Mouse (Mus musculus) liver, embryonic 11.5 days (tissue): ENCODE results near the gene Meis2. TPM values are rescaled to one million over a fixed set of nuclear protein-coding genes. Genes with fewer than 3 reads are reported as not detected.

Source experiments
- ATAC-seq: fragments of 200-750 bp; cut with Nextera tagmentation; replicated peaks from 2 replicates; pipeline ENCODE4 v1.8.0; 2017; ENCODE audit warnings: moderate number of reproducible peaks, mild to moderate bottlenecking, moderate TSS enrichment, moderate library complexity; ENCODE audit not compliant: low FRiP score
- DNase-seq: peaks from one replicate; pipeline ENCODE4 v3.0.0-alpha.2; 2017; ENCODE audit warnings: low spot score
- H3K27ac ChIP-seq: fragments of 300-500 bp; sonication (generic); 2 replicates; pipeline ENCODE4 v1.5.1; 2014; ENCODE audit warnings: mild to moderate bottlenecking, low read depth, low read length, control low read depth
- H3K27me3 ChIP-seq: fragments of 300-500 bp; sonication (generic); replicated peaks from 2 replicates; pipeline ENCODE4 v1.6.1; 2014; ENCODE audit warnings: low read length, mixed read lengths; ENCODE audit not compliant: control insufficient read depth, insufficient read depth
- H3K36me3 ChIP-seq: fragments of 300-500 bp; sonication (generic); 2 replicates; pipeline ENCODE4 v1.6.1; 2014; ENCODE audit warnings: mild to moderate bottlenecking, low read length, moderate library complexity, mixed read lengths; ENCODE audit not compliant: control insufficient read depth, insufficient read depth
- H3K4me1 ChIP-seq: fragments of 300-500 bp; sonication (generic); replicated peaks from 2 replicates; pipeline ENCODE4 v1.6.1; 2014; ENCODE audit warnings: low read length, mixed read lengths; ENCODE audit not compliant: control insufficient read depth, insufficient read depth
- H3K4me2 ChIP-seq: fragments of 300-500 bp; sonication (generic); 2 replicates; pipeline ENCODE4 v1.6.1; 2014; ENCODE audit warnings: mild to moderate bottlenecking, control low read depth, moderate library complexity
- H3K4me3 ChIP-seq: fragments of 300-500 bp; sonication (generic); 2 replicates; pipeline ENCODE4 v1.5.1; 2014; ENCODE audit warnings: low read depth, low read length, control low read depth
- H3K9ac ChIP-seq: fragments of 300-500 bp; sonication (generic); 2 replicates; pipeline ENCODE4 v1.6.1; 2014; ENCODE audit warnings: low read depth, low read length, control low read depth
- H3K9me3 ChIP-seq: fragments of 300-500 bp; sonication (generic); 2 replicates; pipeline ENCODE4 v1.6.1; 2016; ENCODE audit warnings: low read length, inconsistent platforms, mixed read lengths; ENCODE audit not compliant: control insufficient read depth
- WGBS: fragments of 180-500 bp; shearing (Covaris S2); extraction: QIAGEN DNeasy Blood & Tissue Kit; methylation state at CpG from one replicate; pipeline ENCODE4 v1.1.7; 2014; 5-methylcytosine and 5-hydroxymethylcytosine counted together
- polyA plus RNA-seq: library from polyadenylated mRNA; unstranded; fragments of >200 nt; fragmentation: Nextera tagmentation; extraction: Ambion mirVana; gene quantifications from 2 replicates; pipeline ENCODE4 v1.2.1, GENCODE M21; 2014

Meis2 gene
- polyA plus RNA-seq, 1 experiment from 2014 or later = 20.0 TPM

DNA sequence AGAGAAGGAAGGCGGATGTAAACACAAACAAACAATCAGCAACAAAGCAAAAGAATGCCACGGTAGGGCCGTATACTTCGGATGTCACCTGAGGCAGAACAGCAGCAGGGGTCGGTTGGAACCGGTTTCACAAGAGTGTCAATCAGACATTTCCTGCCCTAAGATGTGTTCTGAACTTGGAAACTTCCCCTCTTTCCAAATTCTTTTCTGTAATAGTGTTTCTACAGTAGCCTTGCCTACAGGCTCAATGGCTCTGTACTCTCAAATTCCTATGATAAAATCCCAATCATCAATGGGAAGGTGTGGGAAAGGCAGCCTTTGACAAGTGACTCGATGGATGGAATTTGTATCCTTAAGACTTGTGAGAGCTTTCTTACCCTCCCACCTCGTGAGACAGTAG, 96.4 kb downstream of the Meis2 start:
- DNase-seq (no peak), ATAC-seq (no peak)
- no peaks in the 10 kb centered on the region for H3K27me3 ChIP-seq
- 50% methylated on average over 8 of the region's 8 CpGs for WGBS
- no peaks in the 10 kb centered on the region for H3K4me1 ChIP-seq
- H3K36me3 ChIP-seq = no peaks in the 10 kb centered on the region
- no peak overlapping the region for H3K4me2 ChIP-seq
- H3K4me3 ChIP-seq = no peak overlapping the region
- H3K27ac ChIP-seq = no peak overlapping the region
- H3K9me3 ChIP-seq = no peaks in the 10 kb centered on the region
- H3K9ac ChIP-seq = no peak overlapping the region

GRCm38 (mm10) chr2:115964911-115965310, 100.7 kb downstream of the Meis2 start:
- DNase-seq = no peak
- no peak overlapping the region for H3K4me3 ChIP-seq
- H3K36me3 ChIP-seq = no peaks in the 10 kb centered on the region
- ATAC-seq = no peak
- 85% methylated on average over 3 of the region's 3 CpGs for WGBS
- H3K9me3 ChIP-seq = no peaks in the 10 kb centered on the region
- H3K4me2 ChIP-seq = no peak overlapping the region
- no peak overlapping the region for H3K27ac ChIP-seq
- no peak overlapping the region for H3K9ac ChIP-seq
- no peaks in the 10 kb centered on the region for H3K4me1 ChIP-seq
- no peaks in the 10 kb centered on the region for H3K27me3 ChIP-seq

DNA sequence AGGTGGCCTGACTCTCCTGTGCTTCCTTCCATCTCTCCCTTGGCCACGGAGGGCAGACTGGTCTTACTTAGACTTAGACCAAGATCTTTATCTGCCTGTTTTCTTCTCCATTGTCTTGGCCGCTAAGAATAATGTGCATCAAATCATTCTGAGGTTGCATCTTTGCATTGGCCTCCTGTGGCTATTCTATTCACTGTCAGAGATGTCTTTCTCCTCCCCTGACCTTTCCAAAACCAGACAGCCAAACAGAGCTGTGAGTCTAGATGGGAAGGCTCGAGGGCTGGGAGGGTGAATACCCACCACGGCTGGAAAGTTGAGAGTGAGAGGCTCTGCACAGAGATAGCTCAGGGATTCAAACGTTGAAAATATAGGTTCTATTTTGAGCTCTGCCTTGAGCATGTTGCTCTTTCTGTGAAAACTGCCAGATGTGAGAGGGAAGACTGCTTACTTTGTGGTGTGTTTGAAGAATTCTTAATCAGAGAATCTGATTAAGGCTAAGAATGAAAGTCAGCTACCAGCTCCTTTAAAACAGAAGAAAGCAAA, 102.3 kb downstream of the Meis2 start:
- H3K4me3 ChIP-seq = no peak overlapping the region
- DNase-seq (no peak), ATAC-seq (no peak)
- H3K9ac ChIP-seq = no peak overlapping the region
- H3K27ac ChIP-seq = no peak overlapping the region
- H3K4me2 ChIP-seq = no peak overlapping the region
- 46% methylated on average over 5 of the region's 5 CpGs for WGBS
- no peaks in the 10 kb centered on the region for H3K36me3 ChIP-seq
- H3K4me1 ChIP-seq = no peaks in the 10 kb centered on the region
- H3K9me3 ChIP-seq = no peaks in the 10 kb centered on the region
- no peaks in the 10 kb centered on the region for H3K27me3 ChIP-seq

DNA sequence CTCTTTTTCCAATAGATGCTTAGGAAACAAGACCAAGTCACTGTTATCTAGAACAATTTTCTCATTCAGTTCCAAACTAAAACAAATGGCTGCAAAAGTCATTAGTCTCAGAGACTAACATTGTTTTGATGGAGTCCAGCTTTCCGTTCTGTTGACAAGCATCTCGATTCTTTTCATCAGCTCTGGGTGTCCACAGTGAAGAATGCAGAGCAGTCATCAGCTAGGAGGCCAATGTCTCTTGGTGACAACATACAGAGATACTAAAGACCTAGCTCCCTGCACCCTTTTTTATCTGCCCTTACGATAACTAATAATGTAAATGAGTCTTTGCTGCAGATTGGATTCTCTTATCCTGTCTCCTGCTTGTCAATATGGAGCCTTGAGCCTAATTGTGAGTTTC, 102.9 kb downstream of the Meis2 start:
- Histone ChIP-seq H3K4me3 (no peak overlapping the region), H3K9ac (no peak overlapping the region), H3K36me3 (no peaks in the 10 kb centered on the region), H3K9me3 (no peaks in the 10 kb centered on the region), H3K27ac (no peak overlapping the region), H3K4me1 (no peaks in the 10 kb centered on the region), H3K4me2 (no peak overlapping the region), H3K27me3 (no peaks in the 10 kb centered on the region)
- WGBS = 56% methylated on average over 3 of the region's 3 CpGs
- no peak for DNase-seq
- no peak for ATAC-seq

DNA sequence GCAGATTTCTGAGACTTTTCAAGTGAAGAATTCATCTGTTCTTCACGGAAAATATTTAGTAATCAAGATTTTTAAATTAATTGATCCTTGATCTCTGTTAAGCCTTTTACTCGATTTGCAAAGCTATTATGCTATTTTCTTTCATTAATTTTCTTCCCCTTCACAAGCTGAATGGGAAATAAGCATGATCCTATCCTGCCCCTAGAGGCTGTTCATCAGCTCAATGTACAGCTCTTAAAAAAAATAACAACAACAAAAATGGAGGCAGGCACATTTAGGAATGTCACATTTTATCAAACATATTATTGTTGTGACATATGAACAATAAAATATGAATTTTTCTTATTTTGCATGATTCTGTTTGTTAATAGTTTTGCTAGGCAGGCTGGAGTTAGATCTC, 103.5 kb downstream of the Meis2 start:
- Histone ChIP-seq H3K4me1 (no peaks in the 10 kb centered on the region), H3K27ac (no peak overlapping the region), H3K4me3 (no peak overlapping the region), H3K36me3 (no peaks in the 10 kb centered on the region), H3K4me2 (no peak overlapping the region), H3K9ac (no peak overlapping the region), H3K27me3 (no peaks in the 10 kb centered on the region), H3K9me3 (no peaks in the 10 kb centered on the region)
- DNase-seq (no peak), ATAC-seq (no peak)
- 74% methylated on average over 2 of the region's 2 CpGs for WGBS

GRCm38 (mm10) chr2:115960615-115961014, 105.0 kb downstream of the Meis2 start:
- no peaks in the 10 kb centered on the region for H3K9me3 ChIP-seq
- H3K27me3 ChIP-seq = no peaks in the 10 kb centered on the region
- H3K36me3 ChIP-seq = no peaks in the 10 kb centered on the region
- 88% methylated on average over 7 of the region's 7 CpGs for WGBS
- H3K9ac ChIP-seq = no peak overlapping the region
- H3K4me1 ChIP-seq = no peaks in the 10 kb centered on the region
- H3K4me2 ChIP-seq = no peak overlapping the region
- no peak overlapping the region for H3K4me3 ChIP-seq
- no peak overlapping the region for H3K27ac ChIP-seq
- DNase-seq (no peak), ATAC-seq (no peak)

DNA sequence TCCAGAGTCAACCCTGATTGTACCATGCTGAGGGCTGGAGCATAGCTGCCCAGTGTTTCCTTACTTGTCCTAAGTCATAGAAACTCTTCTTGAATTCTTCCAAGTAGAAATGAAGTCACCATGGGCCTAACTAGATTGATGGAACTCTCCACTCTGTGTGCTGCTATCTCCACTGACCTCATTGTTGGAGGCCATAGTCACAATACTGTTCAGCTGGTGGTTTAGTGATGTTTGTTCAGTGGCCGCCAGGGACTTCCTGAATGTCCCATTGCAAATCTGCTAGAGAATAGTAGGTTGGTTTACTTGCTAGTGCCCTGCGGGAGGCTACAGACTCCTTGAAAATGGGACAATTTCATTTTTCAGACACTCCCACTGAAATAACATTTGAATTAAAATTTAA, 108.9 kb downstream of the Meis2 start:
- no peaks in the 10 kb centered on the region for H3K27me3 ChIP-seq
- WGBS = 60% methylated on average over 2 of the region's 2 CpGs

GRCm38 (mm10) chr2:115950645-115951044, 115.0 kb downstream of the Meis2 start:
- Histone ChIP-seq H3K4me3 (no peak overlapping the region), H3K27ac (no peak overlapping the region), H3K27me3 (no peaks in the 10 kb centered on the region), H3K4me1 (no peaks in the 10 kb centered on the region), H3K9me3 (no peaks in the 10 kb centered on the region), H3K36me3 (no peaks in the 10 kb centered on the region), H3K9ac (no peak overlapping the region), H3K4me2 (no peak overlapping the region)
- ATAC-seq = no peak
- no peak for DNase-seq
- 63% methylated on average over 3 of the region's 3 CpGs for WGBS

More for the DNA sequence above, 108.9 kb downstream of the Meis2 start:
- ATAC-seq (no peak), DNase-seq (no peak)
- Histone ChIP-seq H3K9ac (no peak overlapping the region), H3K27ac (no peak overlapping the region), H3K9me3 (no peaks in the 10 kb centered on the region), H3K4me3 (no peak overlapping the region), H3K4me1 (no peaks in the 10 kb centered on the region), H3K36me3 (no peaks in the 10 kb centered on the region), H3K4me2 (no peak overlapping the region)

DNA sequence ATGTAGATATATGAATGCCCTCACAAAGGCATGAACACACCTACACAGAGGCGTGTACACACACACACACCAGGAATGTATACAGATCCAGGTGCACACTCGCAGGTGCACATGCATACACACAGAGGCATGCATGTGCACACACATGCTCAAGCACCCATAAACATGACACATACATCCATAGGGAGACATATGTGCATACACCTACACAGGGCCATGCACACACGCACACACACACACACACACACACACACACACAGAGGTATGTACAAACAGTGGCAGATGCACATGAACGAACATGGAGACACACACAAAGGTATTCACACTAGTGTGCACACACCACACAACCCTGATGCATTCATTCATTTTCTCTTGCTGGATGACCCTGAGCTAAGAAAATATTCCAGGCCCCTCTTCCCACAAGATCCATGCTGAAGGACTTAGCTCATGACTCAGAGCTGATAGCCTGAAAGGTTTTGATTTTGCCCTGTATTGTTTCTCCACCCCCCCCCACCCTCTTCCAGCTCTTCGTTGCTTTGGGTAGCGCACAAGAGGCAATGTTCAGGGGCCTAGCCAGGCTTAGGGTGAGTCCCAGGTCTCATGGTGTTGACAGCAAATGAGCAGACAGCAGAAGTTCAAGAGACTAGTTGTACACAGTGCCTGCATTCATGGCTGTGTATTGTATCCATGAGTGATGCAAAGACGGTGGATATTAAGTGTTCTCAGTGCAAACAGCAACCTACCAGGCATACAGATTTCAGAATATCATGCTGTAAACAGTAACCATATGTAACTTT, 116.8 kb downstream of the Meis2 start:
- Histone ChIP-seq H3K27ac (no peak overlapping the region), H3K4me2 (no peak overlapping the region), H3K27me3 (no peaks in the 10 kb centered on the region), H3K36me3 (no peaks in the 10 kb centered on the region), H3K4me1 (no peaks in the 10 kb centered on the region), H3K4me3 (no peak overlapping the region), H3K9ac (no peak overlapping the region), H3K9me3 (no peaks in the 10 kb centered on the region)
- WGBS = 87% methylated on average over 7 of the region's 7 CpGs
- ATAC-seq (no peak), DNase-seq (no peak)
